Mouse (Mus musculus): ENCODE measurements at regions not wholly inside any gene's neighbourhood (a gene's known extent, or its start where the extent isn't known, plus 50 kb on each side); places are given as distances from the start of the nearest gene placed in this dataset.

GRCm38 (mm10) chr13:112120346-112120745 is 167.9 kb upstream of the Ankrd55 start:
- CTCF ChIA-PET, result interaction anchor here (1.1 kb wide), 1 partner anchor 10 kb away, joined by 4 read pairs; no protein-coding TSS in a partner anchor

GRCm38 (mm10) chr13:112121110-112121509 is 167.1 kb upstream of the Ankrd55 start:
- CTCF ChIA-PET, result interaction anchor here (1.1 kb wide), 1 partner anchor 9 kb away, joined by 4 read pairs; no protein-coding TSS in a partner anchor

GRCm38 (mm10) chr13:112122842-112123373 is 165.3 kb upstream of the Ankrd55 start:
- CTCF ChIA-PET, result no interaction called here

GRCm38 (mm10) chr13:112125769-112126469 is 162.3 kb upstream of the Ankrd55 start:
- CTCF ChIA-PET, result no interaction called here

- CTCF ChIA-PET, result interaction anchor here (1.0 kb wide), 1 partner anchor 10 kb away, joined by 4 read pairs; no protein-coding TSS in a partner anchor
These were observed 158.0 kb upstream of the Ankrd55 start for GRCm38 (mm10) chr13:112130220-112130619.

- CTCF ChIA-PET, result interaction anchor here (1.0 kb wide), 1 partner anchor 10 kb away, joined by 4 read pairs; no protein-coding TSS in a partner anchor
These were observed 157.5 kb upstream of the Ankrd55 start for GRCm38 (mm10) chr13:112130774-112131173.

GRCm38 (mm10) chr13:112131191-112131590 is 157.1 kb upstream of the Ankrd55 start:
- CTCF ChIA-PET, result interaction anchor here (0.5 kb wide), 1 partner anchor 307 kb away, joined by 5 read pairs; no protein-coding TSS in a partner anchor

- CTCF ChIA-PET, result no interaction called here
These were observed 154.5 kb upstream of the Ankrd55 start for GRCm38 (mm10) chr13:112133736-112134135.

GRCm38 (mm10) chr13:112134701-112135100 is 153.6 kb upstream of the Ankrd55 start:
- CTCF ChIA-PET, result no interaction called here

GRCm38 (mm10) chr13:112135777-112136176 is 152.5 kb upstream of the Ankrd55 start:
- CTCF ChIA-PET, result no interaction called here

- CTCF ChIA-PET, result no interaction called here
These were observed 151.4 kb upstream of the Ankrd55 start for GRCm38 (mm10) chr13:112136850-112137249.

- CTCF ChIA-PET, result interaction anchor here (0.6 kb wide), 1 partner anchor 102 kb away, joined by 3 read pairs; no protein-coding TSS in a partner anchor
These were observed 147.4 kb upstream of the Ankrd55 start for GRCm38 (mm10) chr13:112140871-112141270.

- CTCF ChIA-PET, result no interaction called here
These were observed 143.6 kb upstream of the Ankrd55 start for GRCm38 (mm10) chr13:112144393-112145348.

- CTCF ChIA-PET, result no interaction called here
These were observed 135.4 kb upstream of the Ankrd55 start for GRCm38 (mm10) chr13:112152614-112153550.

- CTCF ChIA-PET, result no interaction called here
These were observed 134.5 kb upstream of the Ankrd55 start for GRCm38 (mm10) chr13:112153681-112154127.

GRCm38 (mm10) chr13:112159430-112160172 is 128.7 kb upstream of the Ankrd55 start:
- CTCF ChIA-PET, result interaction anchor here (0.6 kb wide), 1 partner anchor 403 kb away, joined by 3 read pairs; no protein-coding TSS in a partner anchor

- CTCF ChIA-PET, result no interaction called here
These were observed 128.0 kb upstream of the Ankrd55 start for GRCm38 (mm10) chr13:112160173-112160641.

- CTCF ChIA-PET, result no interaction called here
These were observed 127.5 kb upstream of the Ankrd55 start for GRCm38 (mm10) chr13:112160726-112161125.

GRCm38 (mm10) chr13:112161886-112162285 is 126.4 kb upstream of the Ankrd55 start:
- CTCF ChIA-PET, result no interaction called here

GRCm38 (mm10) chr13:112165921-112166320 is 122.3 kb upstream of the Ankrd55 start:
- CTCF ChIA-PET, result no interaction called here
